Mouse (Mus musculus) liver, embryonic 12.5 days (tissue): Measurements from ENCODE around the gene Il9r. TPM values are rescaled to one million over a fixed set of nuclear protein-coding genes. Genes with fewer than 3 reads are reported as not detected.

Experiments
- ATAC-seq: fragments of 200-750 bp; cut with Nextera tagmentation; 2 replicates; pipeline ENCODE4 v1.8.0; 2017; ENCODE audit warnings: moderate number of reproducible peaks, mild to moderate bottlenecking, moderate library complexity
- H3K27ac ChIP-seq: fragments of 300-500 bp; sonication (generic); 2 replicates; pipeline ENCODE4 v1.5.1; 2016; ENCODE audit warnings: mild to moderate bottlenecking
- H3K27me3 ChIP-seq: fragments of 300-500 bp; sonication (generic); replicated peaks from 2 replicates; pipeline ENCODE4 v1.6.1; 2016; ENCODE audit warnings: mild to moderate bottlenecking, moderate library complexity
- H3K36me3 ChIP-seq: fragments of 300-500 bp; sonication (generic); 2 replicates; pipeline ENCODE4 v1.6.1; 2016; ENCODE audit warnings: mild to moderate bottlenecking, moderate library complexity
- H3K4me1 ChIP-seq: fragments of 300-500 bp; sonication (generic); 2 replicates; pipeline ENCODE4 v1.6.1; 2016
- H3K4me2 ChIP-seq: fragments of 300-500 bp; sonication (generic); 2 replicates; pipeline ENCODE4 v1.6.1; 2016; ENCODE audit warnings: mild to moderate bottlenecking, moderate library complexity
- H3K4me3 ChIP-seq: fragments of 300-500 bp; sonication (generic); 2 replicates; pipeline ENCODE4 v1.5.1; 2016; ENCODE audit warnings: mild to moderate bottlenecking, moderate library complexity
- H3K9ac ChIP-seq: fragments of 300-500 bp; sonication (generic); 2 replicates; pipeline ENCODE4 v1.6.1; 2016; ENCODE audit warnings: mild to moderate bottlenecking, moderate library complexity
- H3K9me3 ChIP-seq: fragments of 300-500 bp; sonication (generic); replicated peaks from 2 replicates; pipeline ENCODE4 v1.6.1; 2016; ENCODE audit warnings: mild to moderate bottlenecking, moderate library complexity
- WGBS: fragments of 180-500 bp; shearing (Covaris S2); methylation state at CpG from one replicate; pipeline ENCODE4 v1.1.7; 2016; ENCODE audit not compliant: insufficient replicate concordance; 5-methylcytosine and 5-hydroxymethylcytosine counted together
- polyA plus RNA-seq: library from polyadenylated mRNA; unstranded; fragments of >200 nt; fragmentation: Nextera tagmentation; extraction: Ambion mirVana; gene quantifications from 2 replicates; pipeline ENCODE4 v1.2.1, GENCODE M21; 2016

Il9r gene
- polyA plus RNA-seq, 1 experiment from 2014 or later, result 0.30 TPM

DNA sequence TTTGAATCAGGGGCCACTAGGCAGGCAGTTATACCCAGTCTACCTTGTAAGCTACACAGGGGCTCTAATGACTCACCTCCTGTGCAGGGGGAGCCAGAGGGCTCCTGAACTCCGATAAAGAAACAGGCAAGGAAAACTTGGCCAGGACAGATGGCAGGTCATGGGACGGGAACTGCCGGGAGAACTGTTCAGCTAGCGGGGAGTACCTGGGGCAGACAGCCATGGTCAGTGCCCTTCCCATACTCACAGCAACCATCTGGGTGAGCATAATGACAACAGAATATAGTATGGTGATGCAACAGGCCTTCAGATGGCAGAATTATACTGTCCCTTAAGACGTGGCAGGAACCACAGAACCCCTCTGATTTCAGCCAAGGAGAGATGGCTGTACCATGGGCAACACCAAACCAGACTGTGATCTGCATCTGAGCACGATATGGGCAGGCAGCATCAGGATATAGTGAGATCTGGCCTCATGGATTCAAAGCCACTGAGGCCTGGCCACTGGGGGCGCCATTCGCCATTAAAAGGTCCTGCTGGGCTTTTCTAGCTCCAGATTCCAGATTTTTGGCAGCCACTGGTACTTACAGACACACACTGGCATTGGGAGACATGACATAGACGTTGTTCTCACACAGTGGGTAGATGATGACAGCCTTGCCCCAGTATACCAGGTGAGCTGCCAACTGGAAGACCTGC, 36.8 kb upstream of the Il9r start:
- no peak for ATAC-seq
- Histone ChIP-seq H3K4me1 (peaks cover 45% of the 10 kb centered on the region), H3K4me3 (no peak overlapping the region), H3K9ac (no peak overlapping the region; the same call in 1 of the 2 replicates), H3K9me3 (no peaks in the 10 kb centered on the region), H3K27me3 (no peaks in the 10 kb centered on the region), H3K4me2 (0 out of 2 replicates have a peak overlapping the region, but pooled peaks have one; percentile 14), H3K36me3 (peaks cover 99% of the 10 kb centered on the region), H3K27ac (peak overlapping the region; percentile 99)
- 61% methylated on average over 9 of the region's 9 CpGs for WGBS

DNA sequence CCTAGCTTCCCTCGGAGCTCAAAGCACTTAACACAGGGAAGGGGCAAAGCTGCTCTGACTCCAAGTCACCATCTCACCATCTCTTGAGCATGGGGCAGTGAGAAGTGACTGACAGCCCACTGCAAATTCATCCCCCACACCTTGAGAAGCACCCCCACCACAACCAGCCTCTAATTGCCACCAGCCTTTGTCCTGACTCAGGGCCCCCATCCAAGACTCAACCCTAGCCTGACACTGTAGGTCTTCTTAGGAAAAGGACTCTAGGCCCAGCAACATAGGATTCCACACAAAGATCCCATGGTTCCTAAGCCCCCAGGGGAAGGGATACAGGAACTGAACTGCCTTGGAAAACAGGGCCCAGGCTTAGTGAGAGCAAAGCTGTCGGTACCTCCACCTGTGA, 36.1 kb upstream of the Il9r start:
- Histone ChIP-seq H3K9ac (peak overlapping the region; percentile 23; the same call in 1 of the 2 replicates), H3K27ac (peak overlapping the region; percentile 99), H3K27me3 (no peaks in the 10 kb centered on the region), H3K4me3 (no peak overlapping the region), H3K9me3 (no peaks in the 10 kb centered on the region), H3K36me3 (peaks cover 99% of the 10 kb centered on the region), H3K4me1 (peaks cover 38% of the 10 kb centered on the region), H3K4me2 (no peak overlapping the region)
- WGBS, result 82% methylated on average over 2 of the region's 2 CpGs
- ATAC-seq, result no peak

DNA sequence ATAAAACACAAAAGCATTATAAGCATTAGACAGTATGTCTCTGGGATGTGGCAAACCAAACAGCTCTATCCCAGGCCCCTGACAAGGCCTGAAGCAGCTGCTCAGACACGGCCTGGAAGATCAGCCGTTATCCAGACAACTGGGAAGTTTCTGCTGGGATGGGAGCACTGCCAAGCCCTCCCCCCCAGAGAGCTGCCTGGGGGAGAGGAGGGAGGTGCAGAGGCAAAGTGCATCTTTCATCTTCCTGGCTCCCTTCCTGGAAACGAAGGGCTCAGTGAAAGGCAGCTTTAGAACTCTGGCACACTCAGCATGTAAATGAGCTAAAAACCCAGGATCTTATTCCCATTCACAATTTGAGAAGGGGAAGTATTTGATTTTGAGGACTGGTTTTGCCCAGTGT, 35.6 kb upstream of the Il9r start:
- no peak for ATAC-seq
- Histone ChIP-seq H3K27me3 (no peaks in the 10 kb centered on the region), H3K9me3 (no peaks in the 10 kb centered on the region), H3K4me3 (no peak overlapping the region), H3K4me2 (no peak overlapping the region), H3K9ac (0 out of 2 replicates have a peak overlapping the region, but pooled peaks have one; percentile 23), H3K36me3 (peaks cover 99% of the 10 kb centered on the region), H3K4me1 (peaks cover 33% of the 10 kb centered on the region), H3K27ac (peak overlapping the region; percentile 99)
- 73% methylated on average over 3 of the region's 3 CpGs for WGBS

DNA sequence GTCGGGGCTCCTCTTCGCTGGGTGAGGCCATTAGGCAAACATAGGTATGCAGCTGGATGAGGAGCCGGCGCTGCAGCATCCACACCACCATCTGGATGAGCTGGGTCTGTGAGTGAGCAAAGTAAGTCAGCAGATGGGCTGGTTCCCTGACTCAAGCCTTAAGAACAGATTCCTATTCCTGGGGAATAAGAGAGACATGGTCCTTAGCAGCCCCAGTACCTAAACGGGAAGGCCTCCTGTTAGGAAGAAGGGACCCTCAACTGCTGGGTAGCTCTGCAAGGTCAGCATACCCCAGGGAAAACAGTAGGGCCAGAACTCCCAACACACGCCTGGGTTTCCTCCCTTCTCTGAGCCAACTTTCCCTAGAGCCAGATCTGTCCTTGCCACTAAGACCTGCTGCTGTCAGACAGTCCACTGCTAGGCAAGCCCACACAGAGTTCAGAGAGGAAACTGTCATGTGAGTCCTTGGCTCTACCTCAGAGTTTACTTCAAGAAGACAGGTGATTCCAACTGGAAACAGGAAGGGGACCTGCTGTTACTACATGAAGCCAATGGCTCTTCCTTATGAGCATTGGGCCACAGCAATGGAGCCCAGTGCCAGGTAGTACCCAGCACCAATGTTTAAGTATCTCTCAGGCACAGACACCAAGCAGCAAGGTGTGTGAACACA, 34.9 kb upstream of the Il9r start:
- H3K4me2 ChIP-seq, result no peak overlapping the region
- 82% methylated on average over 6 of the region's 6 CpGs for WGBS
- peaks cover 99% of the 10 kb centered on the region for H3K36me3 ChIP-seq
- H3K27me3 ChIP-seq, result no peaks in the 10 kb centered on the region
- H3K9ac ChIP-seq, result peak overlapping the region; percentile 22; the same call in 1 of the 2 replicates
- H3K27ac ChIP-seq, result peak overlapping the region; percentile 99
- H3K4me3 ChIP-seq, result no peak overlapping the region
- no peaks in the 10 kb centered on the region for H3K9me3 ChIP-seq
- ATAC-seq, result no peak
- H3K4me1 ChIP-seq, result peaks cover 26% of the 10 kb centered on the region

DNA sequence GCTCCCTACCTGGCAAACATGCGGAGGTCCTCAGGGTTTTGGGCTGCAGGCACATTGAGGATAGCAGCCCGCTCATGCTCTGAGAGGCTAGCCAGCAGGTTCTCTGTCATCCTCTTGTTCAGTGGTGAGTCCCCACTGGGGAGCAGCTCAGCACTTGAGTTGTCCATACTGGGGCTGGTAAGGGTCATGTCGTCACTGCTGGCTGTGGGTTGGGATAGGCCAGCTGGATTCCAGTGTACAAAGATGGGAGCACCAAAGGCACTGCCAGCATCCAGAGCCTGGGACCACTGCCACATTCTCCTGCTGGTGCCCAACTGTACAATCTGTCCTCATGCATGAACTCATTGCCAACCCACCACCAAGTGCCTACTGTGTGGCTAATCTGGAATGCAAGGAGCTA, 33.8 kb upstream of the Il9r start:
- H3K27me3 ChIP-seq, result no peaks in the 10 kb centered on the region
- peak overlapping the region; percentile 11; the same call in 1 of the 2 replicates for H3K27ac ChIP-seq
- H3K36me3 ChIP-seq, result peaks cover 99% of the 10 kb centered on the region

DNA sequence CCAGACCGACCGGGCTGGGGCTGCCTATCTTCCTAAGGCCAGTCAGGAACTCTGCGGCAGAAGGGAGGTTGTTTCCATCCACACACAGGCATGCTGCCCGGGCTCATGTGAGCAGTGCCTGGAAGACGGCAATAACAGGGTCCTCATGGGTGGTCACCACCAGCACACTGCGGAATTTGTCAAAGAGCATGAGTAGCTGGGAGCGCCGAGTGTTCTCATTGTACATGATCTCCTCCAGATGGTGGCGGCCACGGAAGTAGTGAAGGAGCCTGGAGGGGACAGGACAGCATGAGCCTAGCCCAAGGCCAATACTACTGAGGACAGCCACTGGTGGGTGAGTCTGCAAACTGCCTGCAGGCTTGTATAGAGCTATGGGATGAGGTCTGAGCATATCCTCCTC, 32.8 kb upstream of the Il9r start:
- Histone ChIP-seq H3K4me1 (peaks cover 14% of the 10 kb centered on the region), H3K27me3 (no peaks in the 10 kb centered on the region), H3K9me3 (no peaks in the 10 kb centered on the region), H3K27ac (no peak overlapping the region), H3K4me3 (no peak overlapping the region), H3K4me2 (no peak overlapping the region), H3K36me3 (peaks cover 100% of the 10 kb centered on the region), H3K9ac (no peak overlapping the region)
- 92% methylated on average over 10 of the region's 10 CpGs for WGBS
- ATAC-seq, result no peak

More for the DNA sequence above, 33.8 kb upstream of the Il9r start:
- Histone ChIP-seq H3K4me2 (no peak overlapping the region), H3K9me3 (no peaks in the 10 kb centered on the region), H3K4me1 (peaks cover 18% of the 10 kb centered on the region), H3K9ac (no peak overlapping the region), H3K4me3 (no peak overlapping the region)
- 93% methylated on average over 3 of the region's 3 CpGs for whole genome bisulfite sequencing
- no peak for ATAC-seq

DNA sequence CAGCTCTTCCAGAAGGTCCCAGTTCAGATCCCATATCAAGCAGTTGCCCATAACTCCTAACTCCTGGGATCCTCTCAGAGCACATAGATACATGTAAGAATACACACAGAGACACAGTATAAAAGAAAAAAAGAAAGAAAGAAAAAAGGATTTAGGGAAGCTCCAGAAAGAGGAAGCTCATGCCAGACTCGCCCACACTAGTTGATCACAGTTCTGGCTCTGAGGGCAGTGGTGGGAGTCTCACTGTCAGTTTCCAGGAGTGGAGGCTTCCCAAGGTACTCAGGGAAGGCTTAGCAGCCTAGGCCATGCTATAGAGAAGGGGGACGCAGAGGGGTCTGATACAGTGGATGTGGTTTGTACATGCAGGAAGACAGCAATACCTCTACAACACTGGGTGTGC, 31.0 kb upstream of the Il9r start:
- no peak for ATAC-seq
- Histone ChIP-seq H3K9ac (no peak overlapping the region), H3K9me3 (no peaks in the 10 kb centered on the region), H3K4me3 (no peak overlapping the region), H3K27me3 (no peaks in the 10 kb centered on the region), H3K27ac (0 out of 2 replicates have a peak overlapping the region, but pooled peaks have one; percentile 13), H3K4me2 (no peak overlapping the region), H3K4me1 (peaks cover 19% of the 10 kb centered on the region), H3K36me3 (peaks cover 84% of the 10 kb centered on the region)
- WGBS, result 78% methylated on average over 2 of the region's 2 CpGs

DNA sequence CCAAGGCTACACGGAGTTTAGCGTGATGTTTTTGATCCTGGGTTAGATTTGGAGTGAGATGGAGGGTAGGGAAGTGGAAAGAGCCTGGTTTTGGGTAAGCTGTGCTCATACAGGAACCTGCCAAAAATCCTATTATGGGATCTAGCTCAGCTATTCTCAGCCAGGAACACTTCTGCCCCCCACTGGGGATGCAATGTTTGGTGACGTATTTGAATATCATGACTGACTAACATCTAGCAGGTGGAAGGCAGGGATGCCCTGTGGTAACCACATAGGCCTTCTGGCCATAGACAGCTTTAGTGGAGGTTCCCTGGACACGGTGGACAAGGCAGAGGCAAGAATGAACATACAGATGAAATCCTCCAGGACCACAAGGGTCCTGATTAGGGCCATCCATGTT, 30.1 kb upstream of the Il9r start:
- H3K9ac ChIP-seq, result no peak overlapping the region
- peaks cover 2% of the 10 kb centered on the region; the same call in 1 of the 2 replicates for H3K27me3 ChIP-seq
- 84% methylated on average over 4 of the region's 4 CpGs for WGBS
- peaks cover 75% of the 10 kb centered on the region for H3K36me3 ChIP-seq
- no peak overlapping the region for H3K4me2 ChIP-seq
- H3K27ac ChIP-seq, result peak overlapping the region; percentile 13; the same call in 1 of the 2 replicates
- H3K4me1 ChIP-seq, result peaks cover 28% of the 10 kb centered on the region
- H3K9me3 ChIP-seq, result no peaks in the 10 kb centered on the region
- H3K4me3 ChIP-seq, result no peak overlapping the region
- ATAC-seq, result no peak

DNA sequence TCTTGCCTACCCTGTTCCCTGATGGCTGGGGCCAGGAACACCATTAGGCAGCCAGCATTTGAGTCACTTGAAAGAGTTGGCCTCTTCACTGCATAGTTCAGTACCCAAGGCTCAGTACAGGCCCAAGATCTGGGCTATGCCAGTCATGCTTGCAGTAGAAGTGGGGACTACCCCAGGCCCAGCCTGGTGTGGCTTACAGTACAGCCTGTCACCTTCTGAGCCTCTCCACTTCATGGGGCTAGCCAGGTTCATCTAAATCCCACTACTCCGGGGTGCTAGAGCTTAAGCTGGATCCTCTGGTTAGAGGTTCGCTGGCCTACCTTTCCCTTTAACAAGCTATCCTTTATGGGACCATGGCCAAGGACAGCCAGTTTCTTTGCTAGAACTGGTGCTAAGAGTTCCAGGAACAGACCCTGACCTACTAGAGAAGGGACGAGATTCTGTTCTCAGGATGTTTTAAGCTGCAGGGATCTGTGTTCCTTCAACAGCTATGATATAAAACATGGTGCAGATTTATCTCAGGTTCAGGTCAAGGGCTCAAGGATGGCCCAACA, 28.3 kb upstream of the Il9r start:
- no peak for ATAC-seq
- 84% methylated on average over 3 of the region's 3 CpGs for WGBS
- H3K9me3 ChIP-seq, result no peaks in the 10 kb centered on the region
- H3K4me2 ChIP-seq, result 0 out of 2 replicates have a peak overlapping the region, but pooled peaks have one; percentile 91
- H3K4me1 ChIP-seq, result peaks cover 38% of the 10 kb centered on the region
- peaks cover 20% of the 10 kb centered on the region for H3K27me3 ChIP-seq
- H3K27ac ChIP-seq, result peak overlapping the region; percentile 52
- peaks cover 57% of the 10 kb centered on the region for H3K36me3 ChIP-seq
- H3K4me3 ChIP-seq, result no peak overlapping the region
- no peak overlapping the region for H3K9ac ChIP-seq

DNA sequence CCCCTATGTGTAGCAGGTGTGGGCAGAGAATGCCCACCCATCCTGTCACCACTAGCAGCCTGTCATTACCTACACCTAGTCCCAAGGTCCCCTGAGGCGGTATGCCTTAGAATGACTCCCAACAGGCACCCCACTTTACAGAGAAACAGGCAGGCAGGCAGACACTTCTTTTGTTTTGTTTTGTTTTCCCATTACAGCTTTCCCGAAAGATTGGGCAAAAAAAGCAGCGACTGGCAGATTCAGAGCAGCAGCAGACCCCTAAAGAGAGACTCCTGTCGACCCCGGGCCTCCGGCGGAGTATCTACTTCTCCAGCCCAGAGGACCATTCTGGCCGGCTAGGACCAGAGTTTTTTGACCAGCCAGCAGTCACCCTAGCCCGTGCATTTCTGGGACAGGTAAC, 27.5 kb upstream of the Il9r start:
- Histone ChIP-seq H3K9me3 (no peaks in the 10 kb centered on the region), H3K27me3 (peaks cover 28% of the 10 kb centered on the region), H3K36me3 (peaks cover 49% of the 10 kb centered on the region), H3K4me2 (peak overlapping the region; percentile 91), H3K27ac (no peak overlapping the region), H3K9ac (peak overlapping the region; percentile 90), H3K4me3 (peak overlapping the region; percentile 83), H3K4me1 (peaks cover 45% of the 10 kb centered on the region)
- ATAC-seq, result no peak
- 88% methylated on average over 9 of the region's 9 CpGs for WGBS

DNA sequence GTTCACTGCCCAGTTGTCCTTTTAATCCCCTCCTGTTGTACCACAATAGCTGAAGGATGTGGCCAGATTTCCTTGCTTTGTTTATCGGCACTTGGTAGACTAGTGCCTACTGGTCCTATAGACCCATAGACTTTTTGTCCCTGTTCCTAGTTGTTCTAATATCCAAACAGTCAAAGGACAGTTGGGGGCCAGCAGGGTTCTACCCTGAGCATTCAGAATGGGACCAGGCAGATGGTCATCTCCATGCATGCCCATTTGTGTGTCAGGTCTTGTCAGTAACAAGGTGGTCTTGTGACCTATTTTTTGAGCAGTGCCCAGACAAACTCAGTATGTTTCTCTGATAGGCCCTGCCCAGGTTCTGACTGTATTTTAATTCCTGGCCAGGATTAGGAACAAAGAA, 27.0 kb upstream of the Il9r start:
- no peak for ATAC-seq
- Histone ChIP-seq H3K36me3 (peaks cover 43% of the 10 kb centered on the region), H3K4me2 (peak overlapping the region; percentile 91), H3K9ac (peak overlapping the region; percentile 90), H3K27me3 (peaks cover 34% of the 10 kb centered on the region), H3K9me3 (no peaks in the 10 kb centered on the region), H3K27ac (peak overlapping the region; percentile 85), H3K4me1 (peaks cover 50% of the 10 kb centered on the region), H3K4me3 (peak overlapping the region; percentile 83)
- 39% methylated on average over 1 of the region's 1 CpGs for WGBS
